Mouse (Mus musculus): ENCODE measurements around the gene Flot2. TPM values are rescaled to one million over a fixed set of nuclear protein-coding genes. Genes with fewer than 3 reads are reported as not detected.
A peak's percentile ranks its signal among the peaks of the same experiment; 100 is the strongest.

Gene Flot2
- polyA plus RNA-seq, 2 experiments = 49.1 to 68.5 TPM

DNA sequence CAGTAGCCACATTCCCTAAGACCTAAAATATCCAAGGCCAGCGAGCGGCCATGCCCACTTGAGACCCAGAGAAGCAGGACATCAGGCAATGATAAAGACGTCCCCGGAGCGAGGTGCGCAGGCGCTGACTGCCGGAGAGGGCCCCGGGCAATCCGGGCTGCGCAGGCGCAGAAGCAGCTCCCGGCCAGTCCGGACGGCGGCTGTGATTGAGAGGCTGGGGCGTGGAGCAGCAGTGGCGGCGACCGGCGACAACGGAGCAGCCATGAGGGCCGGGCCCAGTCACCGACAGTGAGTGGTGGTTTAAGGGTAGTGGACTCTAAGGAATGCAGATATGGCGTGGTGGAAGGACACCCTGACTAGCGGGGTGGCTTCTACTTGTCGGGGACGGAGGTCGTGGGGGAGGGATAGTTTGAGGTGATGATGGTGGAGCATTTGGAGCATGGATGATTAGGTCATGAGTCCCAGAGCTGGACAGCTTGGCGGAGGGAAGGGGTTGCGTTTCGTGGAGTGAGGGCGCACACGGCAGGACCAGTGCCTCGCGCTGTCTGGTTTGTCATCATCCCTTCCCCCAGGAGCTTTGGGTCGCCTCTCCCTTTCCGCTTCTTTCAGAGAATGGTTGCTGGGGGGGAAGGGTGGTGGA lies 56.9 kb downstream of the Flot2 start, which contains the start of gene Fam222b:
Fam222b (plus strand) TSS at position 157 of the 640 bp plus-strand sequence.
- Histone ChIP-seq H3K36me3 (ENCODE audit: control insufficient read depth, insufficient read depth, low read length) (peaks cover under 1% of the 10 kb centered on the region; the same call in 1 of the 2 replicates), H3K27ac (replicated peaks; ENCODE audit: low read depth, low read length) (peak within 1 kb of the TSS; percentile 61; the same call in 1 of the 2 replicates), H3K4me2 (replicated peaks; ENCODE audit: low read depth, low read length, severe bottlenecking) (peak within 1 kb of the TSS; percentile 77), H3K9ac (ENCODE audit: low read depth, low read length, severe bottlenecking) (peak within 1 kb of the TSS; percentile 76), H3K27me3 (ENCODE audit: control insufficient read depth, insufficient read depth, low read length) (no peaks in the 10 kb centered on the region), H3K4me1 (ENCODE audit: control insufficient read depth, insufficient read depth, low read length) (peaks cover 13% of the 10 kb centered on the region), H3K4me3 (replicated peaks; ENCODE audit: low read length) (peak within 1 kb of the TSS; percentile 70), H3K9me3 (ENCODE audit: control insufficient read depth, low read length) (no peaks in the 10 kb centered on the region)
- peak; percentile 71; the same call in 1 of the 2 replicates for TF ChIP-seq POLR2A (IDR thresholded peaks at IDR 0.05; ENCODE audit: borderline replicate concordance, extremely low read depth, insufficient read depth, insufficient read length)
- WGBS = 2% methylated on average over 38 of the region's 38 CpGs
- DNase-seq (ENCODE audit: low spot score) (peak; percentile 89), ATAC-seq (ENCODE audit: low FRiP score, low read depth) (peak; percentile 93)

DNA sequence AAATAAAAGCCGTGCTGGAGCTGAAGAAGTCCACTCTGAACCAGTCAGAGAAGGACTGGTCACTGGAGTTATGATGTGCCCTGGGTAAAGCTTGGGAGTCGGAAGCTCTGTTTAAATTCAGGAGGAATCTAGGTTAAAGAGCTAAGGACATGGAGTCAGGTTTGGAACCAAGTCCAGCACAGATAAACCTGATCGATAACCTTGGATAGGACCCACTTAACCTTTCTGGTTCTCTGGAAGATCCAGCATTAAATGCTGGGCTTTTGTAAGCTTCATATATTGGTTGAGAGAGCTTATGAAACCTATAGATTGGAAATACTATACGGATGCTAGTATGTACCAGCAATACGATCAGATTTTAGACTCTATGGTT lies 57.4 kb downstream of the Flot2 start:
- WGBS = 26% methylated on average over 5 of the region's 5 CpGs
- Histone ChIP-seq H3K36me3 (ENCODE audit: control insufficient read depth, insufficient read depth, low read length) (peaks cover 5% of the 10 kb centered on the region; the same call in 1 of the 2 replicates), H3K4me2 (replicated peaks; ENCODE audit: low read depth, low read length, severe bottlenecking) (peak overlapping the region; percentile 77), H3K27ac (replicated peaks; ENCODE audit: low read depth, low read length) (no peak overlapping the region), H3K4me3 (replicated peaks; ENCODE audit: low read length) (peak overlapping the region; percentile 70), H3K9me3 (ENCODE audit: control insufficient read depth, low read length) (no peaks in the 10 kb centered on the region), H3K9ac (ENCODE audit: low read depth, low read length, severe bottlenecking) (peak overlapping the region; percentile 76), H3K27me3 (ENCODE audit: control insufficient read depth, insufficient read depth, low read length) (no peaks in the 10 kb centered on the region), H3K4me1 (ENCODE audit: control insufficient read depth, insufficient read depth, low read length) (peaks cover 13% of the 10 kb centered on the region)
- no peak for ATAC-seq (ENCODE audit: low FRiP score, low read depth)
- no peak for DNase-seq (ENCODE audit: low spot score)
- TF ChIP-seq POLR2A (IDR thresholded peaks at IDR 0.05; ENCODE audit: borderline replicate concordance, extremely low read depth, insufficient read depth, insufficient read length) = no peak

DNA sequence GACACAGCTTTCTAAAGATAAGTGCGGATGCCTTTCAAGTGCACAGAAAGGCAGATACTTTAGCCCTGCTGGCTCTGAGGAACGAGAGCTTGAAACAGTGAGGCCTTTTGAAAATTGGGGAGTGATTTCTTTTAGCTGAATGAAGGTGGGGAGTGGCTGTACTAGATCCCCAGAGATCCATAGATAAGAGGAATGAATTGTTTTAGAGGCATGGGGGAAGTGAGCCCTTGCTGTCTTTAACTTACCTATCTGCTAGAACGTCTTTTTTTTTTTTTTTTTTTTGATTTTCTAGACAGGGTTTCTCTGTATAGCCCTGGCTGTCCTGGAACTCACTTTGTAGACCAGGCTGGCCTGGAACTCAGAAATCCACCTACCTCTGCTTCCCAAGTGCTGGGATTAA lies 59.3 kb downstream of the Flot2 start:
- ATAC-seq (ENCODE audit: low FRiP score, low read depth) (no peak), DNase-seq (ENCODE audit: low spot score) (no peak)
- Histone ChIP-seq H3K4me1 (ENCODE audit: control insufficient read depth, insufficient read depth, low read length) (peaks cover 13% of the 10 kb centered on the region), H3K27ac (replicated peaks; ENCODE audit: low read depth, low read length) (no peak overlapping the region), H3K9me3 (ENCODE audit: control insufficient read depth, low read length) (no peaks in the 10 kb centered on the region), H3K36me3 (ENCODE audit: control insufficient read depth, insufficient read depth, low read length) (peaks cover 10% of the 10 kb centered on the region; the same call in 1 of the 2 replicates), H3K27me3 (ENCODE audit: control insufficient read depth, insufficient read depth, low read length) (no peaks in the 10 kb centered on the region), H3K4me2 (replicated peaks; ENCODE audit: low read depth, low read length, severe bottlenecking) (no peak overlapping the region; the same call in 1 of the 2 replicates), H3K4me3 (replicated peaks; ENCODE audit: low read length) (0 out of 2 replicates have a peak overlapping the region, but pooled peaks have one; percentile 1), H3K9ac (ENCODE audit: low read depth, low read length, severe bottlenecking) (no peak overlapping the region)
- 55% methylated on average over 3 of the region's 3 CpGs for WGBS
- no peak for TF ChIP-seq POLR2A (IDR thresholded peaks at IDR 0.05; ENCODE audit: borderline replicate concordance, extremely low read depth, insufficient read depth, insufficient read length)

DNA sequence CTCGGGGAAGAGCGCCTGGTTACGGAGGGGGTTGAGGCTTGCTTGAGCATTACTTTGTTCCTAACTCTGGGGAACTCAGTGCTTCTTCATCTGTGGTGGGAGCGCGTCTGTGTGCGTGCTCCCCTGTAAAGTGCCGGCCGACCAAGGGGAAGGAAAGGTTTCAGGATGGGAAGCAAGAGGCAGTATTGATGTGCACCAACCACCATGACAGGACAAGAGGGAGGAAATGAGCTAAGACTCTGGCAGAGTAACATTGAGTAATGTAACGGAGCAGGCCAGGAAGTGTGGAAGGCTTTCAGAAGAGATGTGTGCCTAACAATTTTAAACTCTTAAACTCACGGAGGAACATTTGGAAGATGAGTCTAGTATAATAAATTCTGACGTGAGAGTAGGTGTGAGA lies 63.0 kb downstream of the Flot2 start:
- H3K9ac ChIP-seq (ENCODE audit: low read depth, low read length, severe bottlenecking) = no peak overlapping the region
- WGBS = 89% methylated on average over 11 of the region's 11 CpGs
- peaks cover 10% of the 10 kb centered on the region for H3K4me1 ChIP-seq (ENCODE audit: control insufficient read depth, insufficient read depth, low read length)
- no peak for TF ChIP-seq POLR2A (IDR thresholded peaks at IDR 0.05; ENCODE audit: borderline replicate concordance, extremely low read depth, insufficient read depth, insufficient read length)
- ATAC-seq (ENCODE audit: low FRiP score, low read depth) (no peak), DNase-seq (ENCODE audit: low spot score) (no peak)
- no peak overlapping the region for H3K4me2 ChIP-seq (replicated peaks; ENCODE audit: low read depth, low read length, severe bottlenecking)
- no peaks in the 10 kb centered on the region for H3K9me3 ChIP-seq (ENCODE audit: control insufficient read depth, low read length)
- H3K27me3 ChIP-seq (ENCODE audit: control insufficient read depth, insufficient read depth, low read length) = no peaks in the 10 kb centered on the region
- peaks cover 10% of the 10 kb centered on the region; the same call in 1 of the 2 replicates for H3K36me3 ChIP-seq (ENCODE audit: control insufficient read depth, insufficient read depth, low read length)
- H3K4me3 ChIP-seq (replicated peaks; ENCODE audit: low read length) = no peak overlapping the region
- H3K27ac ChIP-seq (replicated peaks; ENCODE audit: low read depth, low read length) = no peak overlapping the region

DNA sequence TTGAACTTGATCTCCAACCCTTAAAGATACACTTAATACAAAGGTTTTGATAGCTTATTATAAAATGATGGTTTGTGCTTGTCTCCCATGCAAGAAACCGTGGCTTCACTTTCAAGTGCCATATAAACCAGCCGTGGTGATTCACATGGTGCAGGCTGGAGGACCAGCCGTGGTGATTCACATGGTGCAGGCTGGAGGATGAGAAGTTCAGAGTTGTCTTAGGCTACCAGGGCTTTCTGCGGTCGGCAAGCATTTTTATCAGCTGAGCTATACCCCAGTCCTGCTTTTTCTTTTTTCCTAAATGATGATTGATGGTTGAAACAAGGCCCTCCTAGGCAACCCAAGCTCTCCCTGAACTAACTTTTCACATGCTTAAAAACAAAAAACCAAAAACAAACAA lies 64.4 kb downstream of the Flot2 start:
- Histone ChIP-seq H3K4me2 (replicated peaks; ENCODE audit: low read depth, low read length, severe bottlenecking) (no peak overlapping the region), H3K9ac (ENCODE audit: low read depth, low read length, severe bottlenecking) (no peak overlapping the region), H3K9me3 (ENCODE audit: control insufficient read depth, low read length) (no peaks in the 10 kb centered on the region), H3K27me3 (ENCODE audit: control insufficient read depth, insufficient read depth, low read length) (no peaks in the 10 kb centered on the region), H3K4me3 (replicated peaks; ENCODE audit: low read length) (no peak overlapping the region), H3K4me1 (ENCODE audit: control insufficient read depth, insufficient read depth, low read length) (no peaks in the 10 kb centered on the region; the same call in 1 of the 2 replicates), H3K27ac (replicated peaks; ENCODE audit: low read depth, low read length) (no peak overlapping the region), H3K36me3 (ENCODE audit: control insufficient read depth, insufficient read depth, low read length) (peaks cover 14% of the 10 kb centered on the region)
- no peak for ATAC-seq (ENCODE audit: low FRiP score, low read depth)
- no peak for DNase-seq (ENCODE audit: low spot score)
- 91% methylated on average over 5 of the region's 5 CpGs for WGBS
- no peak for TF ChIP-seq POLR2A (IDR thresholded peaks at IDR 0.05; ENCODE audit: borderline replicate concordance, extremely low read depth, insufficient read depth, insufficient read length)

Measured in limb, embryonic 14.5 days (tissue).